Mouse (Mus musculus) kidney, embryonic 14.5 days (tissue): Measurements from ENCODE around the gene Rpp21. TPM values are rescaled to one million over a fixed set of nuclear protein-coding genes. Genes with fewer than 3 reads are reported as not detected.
A peak's percentile ranks its signal among the peaks of the same experiment; 100 is the strongest.

Experiments
- ATAC-seq: fragments of 200-750 bp; cut with Nextera tagmentation; 2 replicates; pipeline ENCODE4 v1.8.0; 2017; ENCODE audit warnings: moderate number of reproducible peaks, mild to moderate bottlenecking, moderate TSS enrichment, moderate library complexity; ENCODE audit not compliant: low FRiP score, low TSS enrichment
- H3K27ac ChIP-seq: fragments of 300-500 bp; sonication (generic); 2 replicates; pipeline ENCODE4 v1.5.1; 2014; ENCODE audit warnings: low read depth, mild to moderate bottlenecking, low read length, moderate library complexity, mixed read lengths
- H3K27me3 ChIP-seq: fragments of 300-500 bp; sonication (generic); 2 replicates; pipeline ENCODE4 v1.6.1; 2014; ENCODE audit warnings: mild to moderate bottlenecking, low read length; ENCODE audit not compliant: control insufficient read depth, insufficient read depth
- H3K36me3 ChIP-seq: fragments of 300-500 bp; sonication (generic); 2 replicates; pipeline ENCODE4 v1.6.1; 2014; ENCODE audit warnings: low read length, mixed read lengths; ENCODE audit not compliant: control insufficient read depth, insufficient read depth
- H3K4me1 ChIP-seq: fragments of 300-500 bp; sonication (generic); 2 replicates; pipeline ENCODE4 v1.6.1; 2014; ENCODE audit warnings: low read length, mixed read lengths; ENCODE audit not compliant: control insufficient read depth, insufficient read depth
- H3K4me2 ChIP-seq: fragments of 300-500 bp; sonication (generic); replicated peaks from 2 replicates; pipeline ENCODE4 v1.6.1; 2014; ENCODE audit warnings: low read depth, mild to moderate bottlenecking, low read length
- H3K4me3 ChIP-seq: fragments of 300-500 bp; sonication (generic); 2 replicates; pipeline ENCODE4 v1.5.1; 2014; ENCODE audit warnings: mild to moderate bottlenecking, low read length
- H3K9ac ChIP-seq: fragments of 300-500 bp; sonication (generic); 2 replicates; pipeline ENCODE4 v1.6.1; 2014; ENCODE audit warnings: low read depth, mild to moderate bottlenecking, low read length, moderate library complexity
- H3K9me3 ChIP-seq: fragments of 300-500 bp; sonication (generic); 2 replicates; pipeline ENCODE4 v1.6.1; 2016; ENCODE audit warnings: low read length; ENCODE audit not compliant: control insufficient read depth
- WGBS: fragments of 180-500 bp; shearing (Covaris S2); extraction: QIAGEN DNeasy Blood & Tissue Kit; methylation state at CpG from one replicate; pipeline ENCODE4 v1.1.7; 2014; 5-methylcytosine and 5-hydroxymethylcytosine counted together
- polyA plus RNA-seq: library from polyadenylated mRNA; unstranded; fragments of >200 nt; fragmentation: Nextera tagmentation; extraction: Ambion mirVana; gene quantifications from 2 replicates; pipeline ENCODE4 v1.2.1, GENCODE M21; 2014

Gene Rpp21
- polyA plus RNA-seq, 1 experiment from 2014 or later, result 120 TPM

GRCm38 (mm10) chr17:36224451-36224850 lies 33.4 kb downstream of the Rpp21 start:
- Histone ChIP-seq H3K4me3 (no peak overlapping the region), H3K27ac (no peak overlapping the region), H3K9ac (no peak overlapping the region), H3K9me3 (no peaks in the 10 kb centered on the region), H3K4me1 (no peaks in the 10 kb centered on the region), H3K27me3 (peaks cover 78% of the 10 kb centered on the region), H3K4me2 (no peak overlapping the region), H3K36me3 (no peaks in the 10 kb centered on the region)
- 48% methylated on average over 3 of the region's 3 CpGs for WGBS
- no peak for ATAC-seq

- Histone ChIP-seq H3K36me3 (no peaks in the 10 kb centered on the region), H3K4me2 (no peak overlapping the region), H3K27ac (no peak overlapping the region), H3K27me3 (peaks cover 78% of the 10 kb centered on the region), H3K4me1 (no peaks in the 10 kb centered on the region), H3K9ac (no peak overlapping the region), H3K9me3 (no peaks in the 10 kb centered on the region), H3K4me3 (no peak overlapping the region)
- no peak for ATAC-seq
- WGBS, result 72% methylated on average over 5 of the region's 5 CpGs
Measured at GRCm38 (mm10) chr17:36218594-36219155, 39.2 kb downstream of the Rpp21 start.

GRCm38 (mm10) chr17:36215586-36215985 lies 42.3 kb downstream of the Rpp21 start:
- Histone ChIP-seq H3K9me3 (no peaks in the 10 kb centered on the region), H3K4me1 (no peaks in the 10 kb centered on the region), H3K27me3 (peaks cover 71% of the 10 kb centered on the region), H3K9ac (no peak overlapping the region), H3K36me3 (no peaks in the 10 kb centered on the region), H3K27ac (no peak overlapping the region), H3K4me2 (no peak overlapping the region), H3K4me3 (no peak overlapping the region)
- no peak for ATAC-seq
- 3% methylated on average over 20 of the region's 20 CpGs for WGBS

- Histone ChIP-seq H3K27me3 (peaks cover 51% of the 10 kb centered on the region), H3K9ac (no peak overlapping the region), H3K4me3 (no peak overlapping the region), H3K36me3 (no peaks in the 10 kb centered on the region), H3K9me3 (no peaks in the 10 kb centered on the region), H3K4me1 (no peaks in the 10 kb centered on the region), H3K4me2 (no peak overlapping the region), H3K27ac (no peak overlapping the region)
- ATAC-seq, result no peak
Measured at GRCm38 (mm10) chr17:36206846-36207245, 51.0 kb downstream of the Rpp21 start.

- H3K36me3 ChIP-seq, result no peaks in the 10 kb centered on the region
- peak; percentile 46; the same call in 1 of the 2 replicates for ATAC-seq
- peak overlapping the region; percentile 44 for H3K4me2 ChIP-seq
- H3K9me3 ChIP-seq, result no peaks in the 10 kb centered on the region
- no peak overlapping the region for H3K27ac ChIP-seq
- WGBS, result under 1% methylated on average over 41 of the region's 41 CpGs
- no peaks in the 10 kb centered on the region for H3K4me1 ChIP-seq
- H3K4me3 ChIP-seq, result peak overlapping the region; percentile 32
- no peak overlapping the region for H3K9ac ChIP-seq
- H3K27me3 ChIP-seq, result peaks cover 51% of the 10 kb centered on the region
Measured at GRCm38 (mm10) chr17:36205862-36206261, 52.0 kb downstream of the Rpp21 start.

Other genes starting within 250 kb of the Rpp21 start
- 2.5 and 4.0 TPM in 2 replicates for gene H2-T24, start 237.5 kb downstream of the Rpp21 start, polyA plus RNA-seq
- 3.0 and 3.7 TPM in 2 replicates for gene H2-T23, start 225.2 kb downstream of the Rpp21 start, polyA plus RNA-seq
- gene H2-T22, start 215.3 kb downstream of the Rpp21 start, polyA plus RNA-seq, result 11.2 and 12.0 TPM in 2 replicates
- not detected in 2 replicates for gene Gm6034, start 215.1 kb downstream of the Rpp21 start, polyA plus RNA-seq
- not detected in 2 replicates for gene Gm11127, start 199.7 kb downstream of the Rpp21 start, polyA plus RNA-seq
- not detected in 2 replicates for gene Gm19684, start 136.4 kb downstream of the Rpp21 start, polyA plus RNA-seq
- gene Gm7030, start 128.6 kb downstream of the Rpp21 start, polyA plus RNA-seq, result not detected in 2 replicates
- gene Gm8909, start 89.5 kb downstream of the Rpp21 start, polyA plus RNA-seq, result not detected in 2 replicates
- gene H2-T3, start 67.8 kb downstream of the Rpp21 start, polyA plus RNA-seq, result not detected in 2 replicates
- gene Trim39, start 14.2 kb upstream of the Rpp21 start, polyA plus RNA-seq, result 11.5 and 16.7 TPM in 2 replicates
- 0.19 TPM in 1 of 2 replicates, not detected in the other for gene H2-M10.2, start 28.4 kb upstream of the Rpp21 start, polyA plus RNA-seq
- not detected in 2 replicates for gene H2-M10.1, start 68.1 kb upstream of the Rpp21 start, polyA plus RNA-seq
- not detected in 2 replicates for gene H2-M10.3, start 110.3 kb upstream of the Rpp21 start, polyA plus RNA-seq
- gene H2-M10.4, start 204.3 kb upstream of the Rpp21 start, polyA plus RNA-seq, result not detected in 2 replicates